Mouse (Mus musculus) kidney, adult 2 months (tissue): ENCODE measurements around the gene Becn1. TPM values are rescaled to one million over a fixed set of nuclear protein-coding genes. Genes with fewer than 3 reads are reported as not detected.
"Not testable (repeated sequence)": the region's sequence is repeated elsewhere in the genome, so short reads cannot be mapped to it uniquely, and the experiment has no call there.

Source experiments
- DNase-seq: peaks from one replicate; pipeline ENCODE4 v3.0.0; 2021
- H3K27ac ChIP-seq: fragments of 200-500 bp; 2 replicates; pipeline ENCODE4 v1.5.1; 2012; ENCODE audit warnings: low read depth, low read length, control low read depth, inconsistent platforms; ENCODE audit not compliant: insufficient read depth
- H3K27me3 ChIP-seq: fragments of 200-500 bp; replicated peaks from 2 replicates; pipeline ENCODE4 v1.6.1; 2012; ENCODE audit warnings: mild to moderate bottlenecking, moderate library complexity, low read length, inconsistent platforms; ENCODE audit not compliant: control insufficient read depth, insufficient read depth
- H3K36me3 ChIP-seq: fragments of 200-500 bp; 2 replicates; pipeline ENCODE4 v1.6.1; 2012; ENCODE audit warnings: mild to moderate bottlenecking, moderate library complexity, low read length, inconsistent platforms; ENCODE audit not compliant: control insufficient read depth, insufficient read depth
- H3K4me1 ChIP-seq: fragments of 200-500 bp; 2 replicates; pipeline ENCODE4 v1.6.1; 2011; ENCODE audit warnings: low read length; ENCODE audit not compliant: control insufficient read depth, insufficient read depth
- H3K4me3 ChIP-seq: fragments of 200-500 bp; 2 replicates; pipeline ENCODE4 v1.5.1; 2011; ENCODE audit warnings: mild to moderate bottlenecking, low read depth, low read length, control low read depth; ENCODE audit not compliant: insufficient read depth
- CTCF ChIP-seq: fragments of 200-500 bp; conservative IDR thresholded peaks from 2 replicates; pipeline ENCODE4 v1.5.1; 2011; ENCODE audit warnings: low read depth, mild to moderate bottlenecking, control low read depth, low read length, moderate library complexity, mixed read lengths; ENCODE audit not compliant: insufficient read depth, insufficient read length
- POLR2A ChIP-seq: fragments of 200-500 bp; IDR thresholded peaks from one replicate; pipeline ENCODE4 v1.6.1; 2011; ENCODE audit warnings: low read depth, low read length, control low read depth
- WGBS: fragments of 180-500 bp; shearing (Covaris S2); methylation state at CpG from one replicate; pipeline ENCODE4 v1.1.7; 2018; 5-methylcytosine and 5-hydroxymethylcytosine counted together
- polyA plus RNA-seq: library from polyadenylated mRNA; depleted of rRNA; stranded (reverse); fragments of >200 nt; gene quantifications from 2 replicates; pipeline ENCODE4 v1.2.3, GENCODE M21; 2012

Gene Becn1
- polyA plus RNA-seq, 1 experiment, result 61.9 TPM

- no peaks in the 10 kb centered on the region for H3K4me1 ChIP-seq
- no peaks in the 10 kb centered on the region for H3K36me3 ChIP-seq
- TF ChIP-seq CTCF, result no peak
- TF ChIP-seq POLR2A, result no peak
- H3K4me3 ChIP-seq, result no peak overlapping the region
- H3K27me3 ChIP-seq, result no peaks in the 10 kb centered on the region
- H3K27ac ChIP-seq, result no peak overlapping the region
- WGBS, result 63% methylated on average over 6 of the region's 6 CpGs
- DNase-seq, result peak; percentile 62
Observed at GRCm38 (mm10) chr11:101328941-101329635, 27.0 kb upstream of the Becn1 start.

- Histone ChIP-seq H3K27me3 (no peaks in the 10 kb centered on the region), H3K4me1 (no peaks in the 10 kb centered on the region), H3K27ac (no peak overlapping the region), H3K4me3 (no peak overlapping the region), H3K36me3 (peaks cover 3% of the 10 kb centered on the region; the same call in 1 of the 2 replicates)
- WGBS, result 30% methylated on average over 3 of the region's 3 CpGs
- no peak for TF ChIP-seq CTCF
- no peak for TF ChIP-seq POLR2A
- peak; percentile 35 for DNase-seq
Observed at GRCm38 (mm10) chr11:101327311-101327710, 25.2 kb upstream of the Becn1 start.

GRCm38 (mm10) chr11:101326147-101326546, 24.1 kb upstream of the Becn1 start:
- H3K36me3 ChIP-seq, result peaks cover 3% of the 10 kb centered on the region
- H3K27me3 ChIP-seq, result no peaks in the 10 kb centered on the region
- no peaks in the 10 kb centered on the region for H3K4me1 ChIP-seq
- DNase-seq, result no peak
- no peak for TF ChIP-seq CTCF
- no peak for TF ChIP-seq POLR2A
- no peak overlapping the region for H3K27ac ChIP-seq
- 88% methylated on average over 11 of the region's 11 CpGs for WGBS
- no peak overlapping the region for H3K4me3 ChIP-seq

GRCm38 (mm10) chr11:101325201-101325600, 23.1 kb upstream of the Becn1 start:
- H3K4me1 ChIP-seq, H3K36me3 ChIP-seq, H3K27me3 ChIP-seq, DNase-seq, H3K4me3 ChIP-seq, H3K27ac ChIP-seq: not testable (repeated sequence)
- 95% methylated on average over 11 of the region's 11 CpGs for WGBS

GRCm38 (mm10) chr11:101324763-101325162, 22.7 kb upstream of the Becn1 start, which contains the start of gene Aoc2:
TSS of gene Aoc2 (plus strand) at chr11:101325063.
- Histone ChIP-seq H3K4me1 (no peaks in the 10 kb centered on the region), H3K27me3 (no peaks in the 10 kb centered on the region), H3K27ac (no peak within 1 kb of the TSS), H3K4me3 (no peak within 1 kb of the TSS), H3K36me3 (peaks cover 7% of the 10 kb centered on the region)
- WGBS, result 69% methylated on average over 5 of the region's 5 CpGs
- TF ChIP-seq CTCF (no peak), POLR2A (no peak)
- no peak for DNase-seq

GRCm38 (mm10) chr11:101323609-101324008, 21.5 kb upstream of the Becn1 start:
- Histone ChIP-seq H3K27me3 (no peaks in the 10 kb centered on the region), H3K36me3 (peaks cover 11% of the 10 kb centered on the region), H3K27ac (no peak overlapping the region), H3K4me3 (no peak overlapping the region), H3K4me1 (no peaks in the 10 kb centered on the region)
- no peak for TF ChIP-seq POLR2A
- TF ChIP-seq CTCF, result peak; percentile 99
- peak; percentile 86 for DNase-seq
- WGBS, result 4% methylated on average over 4 of the region's 4 CpGs

- Histone ChIP-seq H3K36me3 (peaks cover 8% of the 10 kb centered on the region), H3K27ac (0 out of 2 replicates have a peak overlapping the region, but pooled peaks have one; percentile 9), H3K4me3 (peak overlapping the region; percentile 88), H3K27me3 (no peaks in the 10 kb centered on the region), H3K4me1 (no peaks in the 10 kb centered on the region; the same call in 1 of the 2 replicates)
- TF ChIP-seq CTCF, result no peak
- TF ChIP-seq POLR2A, result no peak
- DNase-seq, result no peak
- under 1% methylated on average over 17 of the region's 17 CpGs for WGBS
Observed at GRCm38 (mm10) chr11:101316501-101316917, 14.4 kb upstream of the Becn1 start.
